Mouse (Mus musculus): Measurements from ENCODE around the gene Tom1l2. TPM values are rescaled to one million over a fixed set of nuclear protein-coding genes. Genes with fewer than 3 reads are reported as not detected.
A peak's percentile ranks its signal among the peaks of the same experiment; 100 is the strongest.

The Tom1l2 gene
- polyA plus RNA-seq, 1 experiment from 2014 or later = 10.6 TPM

- peaks cover 4% of the 10 kb centered on the region; the same call in 1 of the 2 replicates for H3K36me3 ChIP-seq (ENCODE audit: control insufficient read depth, insufficient read depth, low read length)
- no peak for ATAC-seq (ENCODE audit: insufficient number of reproducible peaks, low FRiP score, low TSS enrichment, low read depth)
- peak overlapping the region; percentile 80; the same call in 1 of the 2 replicates for H3K27ac ChIP-seq (replicated peaks; ENCODE audit: low read depth, low read length)
- H3K4me2 ChIP-seq (ENCODE audit: low read depth, severe bottlenecking) = 0 out of 2 replicates have a peak overlapping the region, but pooled peaks have one; percentile 5
- no peak for DNase-seq (ENCODE audit: low spot score)
- no peaks in the 10 kb centered on the region for H3K27me3 ChIP-seq (ENCODE audit: control insufficient read depth, insufficient read depth, low read length)
- H3K4me1 ChIP-seq (ENCODE audit: control insufficient read depth, insufficient read depth, low read length) = peaks cover 52% of the 10 kb centered on the region
- H3K4me3 ChIP-seq (ENCODE audit: low read depth, low read length) = no peak overlapping the region
- 69% methylated on average over 12 of the region's 12 CpGs for WGBS
- no peaks in the 10 kb centered on the region for H3K9me3 ChIP-seq (ENCODE audit: control insufficient read depth, low read length)
- no peak overlapping the region for H3K9ac ChIP-seq (ENCODE audit: low read length)
Measured at GRCm38 (mm10) chr11:60211761-60212160, 140.9 kb downstream of the Tom1l2 start.

GRCm38 (mm10) chr11:60211152-60211551 lies 141.6 kb downstream of the Tom1l2 start:
- peak overlapping the region; percentile 44 for H3K4me2 ChIP-seq (ENCODE audit: low read depth, severe bottlenecking)
- no peak for DNase-seq (ENCODE audit: low spot score)
- ATAC-seq (ENCODE audit: insufficient number of reproducible peaks, low FRiP score, low TSS enrichment, low read depth) = no peak
- no peak overlapping the region for H3K4me3 ChIP-seq (ENCODE audit: low read depth, low read length)
- peaks cover 54% of the 10 kb centered on the region for H3K4me1 ChIP-seq (ENCODE audit: control insufficient read depth, insufficient read depth, low read length)
- no peaks in the 10 kb centered on the region for H3K9me3 ChIP-seq (ENCODE audit: control insufficient read depth, low read length)
- WGBS = 57% methylated on average over 3 of the region's 3 CpGs
- H3K27ac ChIP-seq (replicated peaks; ENCODE audit: low read depth, low read length) = peak overlapping the region; percentile 80
- no peaks in the 10 kb centered on the region for H3K27me3 ChIP-seq (ENCODE audit: control insufficient read depth, insufficient read depth, low read length)
- H3K9ac ChIP-seq (ENCODE audit: low read length) = peak overlapping the region; percentile 30; the same call in 1 of the 2 replicates
- peaks cover 7% of the 10 kb centered on the region; the same call in 1 of the 2 replicates for H3K36me3 ChIP-seq (ENCODE audit: control insufficient read depth, insufficient read depth, low read length)

- Histone ChIP-seq H3K27me3 (ENCODE audit: control insufficient read depth, insufficient read depth, low read length) (no peaks in the 10 kb centered on the region), H3K36me3 (ENCODE audit: control insufficient read depth, insufficient read depth, low read length) (peaks cover 10% of the 10 kb centered on the region), H3K9ac (ENCODE audit: low read length) (peak overlapping the region; percentile 30; the same call in 1 of the 2 replicates), H3K27ac (replicated peaks; ENCODE audit: low read depth, low read length) (peak overlapping the region; percentile 80), H3K4me1 (ENCODE audit: control insufficient read depth, insufficient read depth, low read length) (peaks cover 54% of the 10 kb centered on the region), H3K9me3 (ENCODE audit: control insufficient read depth, low read length) (no peaks in the 10 kb centered on the region), H3K4me2 (ENCODE audit: low read depth, severe bottlenecking) (peak overlapping the region; percentile 44), H3K4me3 (ENCODE audit: low read depth, low read length) (peak overlapping the region; percentile 31)
- WGBS = under 1% methylated on average over 47 of the region's 47 CpGs
- peak; percentile 85 for ATAC-seq (ENCODE audit: insufficient number of reproducible peaks, low FRiP score, low TSS enrichment, low read depth)
- DNase-seq (ENCODE audit: low spot score) = peak; percentile 97
Measured at GRCm38 (mm10) chr11:60210305-60210724, 142.4 kb downstream of the Tom1l2 start.

- peak overlapping the region; percentile 44 for H3K4me2 ChIP-seq (ENCODE audit: low read depth, severe bottlenecking)
- H3K9ac ChIP-seq (ENCODE audit: low read length) = peak overlapping the region; percentile 8; the same call in 1 of the 2 replicates
- WGBS = 8% methylated on average over 2 of the region's 2 CpGs
- H3K36me3 ChIP-seq (ENCODE audit: control insufficient read depth, insufficient read depth, low read length) = peaks cover 13% of the 10 kb centered on the region
- H3K27me3 ChIP-seq (ENCODE audit: control insufficient read depth, insufficient read depth, low read length) = no peaks in the 10 kb centered on the region
- H3K9me3 ChIP-seq (ENCODE audit: control insufficient read depth, low read length) = no peaks in the 10 kb centered on the region
- ATAC-seq (ENCODE audit: insufficient number of reproducible peaks, low FRiP score, low TSS enrichment, low read depth) (no peak), DNase-seq (ENCODE audit: low spot score) (no peak)
- H3K4me3 ChIP-seq (ENCODE audit: low read depth, low read length) = peak overlapping the region; percentile 31
- peaks cover 54% of the 10 kb centered on the region for H3K4me1 ChIP-seq (ENCODE audit: control insufficient read depth, insufficient read depth, low read length)
- H3K27ac ChIP-seq (replicated peaks; ENCODE audit: low read depth, low read length) = peak overlapping the region; percentile 68; the same call in 1 of the 2 replicates
Measured at GRCm38 (mm10) chr11:60209933-60210249, 142.8 kb downstream of the Tom1l2 start.

- peak overlapping the region; percentile 15; the same call in 1 of the 2 replicates for H3K27ac ChIP-seq (replicated peaks; ENCODE audit: low read depth, low read length)
- ATAC-seq (ENCODE audit: insufficient number of reproducible peaks, low FRiP score, low TSS enrichment, low read depth) (no peak), DNase-seq (ENCODE audit: low spot score) (no peak)
- H3K27me3 ChIP-seq (ENCODE audit: control insufficient read depth, insufficient read depth, low read length) = no peaks in the 10 kb centered on the region
- no peaks in the 10 kb centered on the region for H3K9me3 ChIP-seq (ENCODE audit: control insufficient read depth, low read length)
- peak overlapping the region; percentile 31 for H3K4me3 ChIP-seq (ENCODE audit: low read depth, low read length)
- H3K4me2 ChIP-seq (ENCODE audit: low read depth, severe bottlenecking) = peak overlapping the region; percentile 44
- peaks cover 54% of the 10 kb centered on the region for H3K4me1 ChIP-seq (ENCODE audit: control insufficient read depth, insufficient read depth, low read length)
- peak overlapping the region; percentile 23 for H3K9ac ChIP-seq (ENCODE audit: low read length)
- 58% methylated on average over 7 of the region's 7 CpGs for WGBS
- peaks cover 15% of the 10 kb centered on the region for H3K36me3 ChIP-seq (ENCODE audit: control insufficient read depth, insufficient read depth, low read length)
Measured at GRCm38 (mm10) chr11:60209217-60209932, 143.3 kb downstream of the Tom1l2 start.

- no peak for ATAC-seq (ENCODE audit: insufficient number of reproducible peaks, low FRiP score, low TSS enrichment, low read depth)
- WGBS = 63% methylated on average over 4 of the region's 4 CpGs
- peak overlapping the region; percentile 36 for H3K9ac ChIP-seq (ENCODE audit: low read length)
- H3K9me3 ChIP-seq (ENCODE audit: control insufficient read depth, low read length) = no peaks in the 10 kb centered on the region
- H3K4me3 ChIP-seq (ENCODE audit: low read depth, low read length) = peak overlapping the region; percentile 14; the same call in 1 of the 2 replicates
- peak overlapping the region; percentile 44; the same call in 1 of the 2 replicates for H3K4me2 ChIP-seq (ENCODE audit: low read depth, severe bottlenecking)
- H3K4me1 ChIP-seq (ENCODE audit: control insufficient read depth, insufficient read depth, low read length) = peaks cover 54% of the 10 kb centered on the region
- H3K36me3 ChIP-seq (ENCODE audit: control insufficient read depth, insufficient read depth, low read length) = peaks cover 21% of the 10 kb centered on the region
- H3K27me3 ChIP-seq (ENCODE audit: control insufficient read depth, insufficient read depth, low read length) = no peaks in the 10 kb centered on the region
- no peak for DNase-seq (ENCODE audit: low spot score)
- 0 out of 2 replicates have a peak overlapping the region, but pooled peaks have one; percentile 15 for H3K27ac ChIP-seq (replicated peaks; ENCODE audit: low read depth, low read length)
Measured at GRCm38 (mm10) chr11:60208712-60209111, 144.0 kb downstream of the Tom1l2 start.

- Histone ChIP-seq H3K9ac (ENCODE audit: low read length) (0 out of 2 replicates have a peak overlapping the region, but pooled peaks have one; percentile 36), H3K27ac (replicated peaks; ENCODE audit: low read depth, low read length) (no peak overlapping the region), H3K4me2 (ENCODE audit: low read depth, severe bottlenecking) (peak overlapping the region; percentile 44; the same call in 1 of the 2 replicates), H3K4me1 (ENCODE audit: control insufficient read depth, insufficient read depth, low read length) (peaks cover 54% of the 10 kb centered on the region), H3K27me3 (ENCODE audit: control insufficient read depth, insufficient read depth, low read length) (no peaks in the 10 kb centered on the region), H3K4me3 (ENCODE audit: low read depth, low read length) (peak overlapping the region; percentile 14; the same call in 1 of the 2 replicates), H3K9me3 (ENCODE audit: control insufficient read depth, low read length) (no peaks in the 10 kb centered on the region), H3K36me3 (ENCODE audit: control insufficient read depth, insufficient read depth, low read length) (peaks cover 25% of the 10 kb centered on the region)
- no peak for ATAC-seq (ENCODE audit: insufficient number of reproducible peaks, low FRiP score, low TSS enrichment, low read depth)
- WGBS = 74% methylated on average over 6 of the region's 6 CpGs
- no peak for DNase-seq (ENCODE audit: low spot score)
Measured at GRCm38 (mm10) chr11:60208201-60208600, 144.5 kb downstream of the Tom1l2 start.

GRCm38 (mm10) chr11:60206207-60206606 lies 146.5 kb downstream of the Tom1l2 start:
- Histone ChIP-seq H3K4me2 (ENCODE audit: low read depth, severe bottlenecking) (no peak overlapping the region), H3K27ac (replicated peaks; ENCODE audit: low read depth, low read length) (no peak overlapping the region), H3K36me3 (ENCODE audit: control insufficient read depth, insufficient read depth, low read length) (peaks cover 39% of the 10 kb centered on the region), H3K27me3 (ENCODE audit: control insufficient read depth, insufficient read depth, low read length) (no peaks in the 10 kb centered on the region), H3K9me3 (ENCODE audit: control insufficient read depth, low read length) (no peaks in the 10 kb centered on the region), H3K4me1 (ENCODE audit: control insufficient read depth, insufficient read depth, low read length) (peaks cover 34% of the 10 kb centered on the region), H3K9ac (ENCODE audit: low read length) (no peak overlapping the region), H3K4me3 (ENCODE audit: low read depth, low read length) (no peak overlapping the region)
- WGBS = 72% methylated on average over 5 of the region's 5 CpGs
- no peak for ATAC-seq (ENCODE audit: insufficient number of reproducible peaks, low FRiP score, low TSS enrichment, low read depth)
- DNase-seq (ENCODE audit: low spot score) = no peak

Measured in limb, embryonic 11.5 days (tissue).